40 mouse cellular contexts compared by ENCODE assay signal in the genomic region with DNA sequence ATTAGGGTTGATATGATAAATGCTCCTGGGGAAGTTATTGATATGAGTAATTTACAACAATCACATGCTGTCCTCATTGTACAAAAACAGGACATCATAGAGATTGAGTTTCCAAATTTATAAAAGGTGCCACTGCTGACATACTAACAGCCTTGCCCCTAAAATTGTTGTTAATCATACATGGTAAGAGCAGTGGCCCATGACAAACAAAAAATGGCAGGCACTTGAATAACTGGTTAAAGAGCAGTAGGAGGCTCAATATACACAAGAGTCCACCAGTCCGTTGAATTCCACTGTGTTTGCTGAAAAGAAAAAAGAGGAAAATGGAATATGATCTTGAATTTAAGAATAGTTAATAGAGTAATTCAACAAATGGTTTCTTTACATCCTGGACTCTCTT. TPM values are rescaled to one million over a fixed set of nuclear protein-coding genes. Genes with fewer than 3 reads are reported as not detected.
"Had no signal": no experiment of that assay in that cellular context is flagged by ENCODE, and none has a peak within 500 bp of the region (broad histone marks: within the 10 kb centered on the region; RNA-seq: fewer than 3 reads in every experiment).

No protein-coding gene starts in this region.

- H3K4me3 ChIP-seq: limb, embryonic 10.5 days; limb, embryonic 12.5 days; limb, embryonic 13.5 days; limb, embryonic 15.5 days; liver, embryonic 12.5 days; liver, embryonic 13.5 days; liver, embryonic 15.5 days; lung, embryonic 15.5 days; megakaryocyte, embryonic 14.5 days; midbrain, embryonic 10.5 days; midbrain, embryonic 12.5 days; midbrain, embryonic 13.5 days; midbrain, embryonic 15.5 days; myocyte; neural tube, embryonic 12.5 days; neural tube, embryonic 13.5 days had no signal

- H3K36me3 ChIP-seq: limb, embryonic 10.5 days; limb, embryonic 12.5 days; limb, embryonic 13.5 days; limb, embryonic 15.5 days; liver, embryonic 12.5 days; liver, embryonic 13.5 days; liver, embryonic 15.5 days; lung, embryonic 15.5 days; midbrain, embryonic 10.5 days; midbrain, embryonic 12.5 days; midbrain, embryonic 13.5 days; midbrain, embryonic 15.5 days; neural tube, embryonic 12.5 days; neural tube, embryonic 13.5 days had no signal

- H3K27me3 ChIP-seq: limb, embryonic 12.5 days; limb, embryonic 13.5 days; limb, embryonic 15.5 days; liver, embryonic 12.5 days; liver, embryonic 13.5 days; liver, embryonic 15.5 days; lung, embryonic 15.5 days; megakaryocyte, embryonic 14.5 days; midbrain, embryonic 12.5 days; midbrain, embryonic 13.5 days; midbrain, embryonic 15.5 days; neural tube, embryonic 12.5 days; neural tube, embryonic 13.5 days had no signal

- H3K9me3 ChIP-seq: limb, embryonic 10.5 days; limb, embryonic 12.5 days; limb, embryonic 13.5 days; limb, embryonic 15.5 days; liver, embryonic 12.5 days; liver, embryonic 13.5 days; liver, embryonic 15.5 days; lung, embryonic 15.5 days; megakaryocyte, embryonic 14.5 days; midbrain, embryonic 10.5 days; midbrain, embryonic 12.5 days; midbrain, embryonic 13.5 days; midbrain, embryonic 15.5 days; neural tube, embryonic 12.5 days; neural tube, embryonic 13.5 days had no signal

- ATAC-seq: liver, embryonic 12.5 days; liver, postnatal 0 days; lung, postnatal 0 days; midbrain, embryonic 13.5 days; midbrain, embryonic 15.5 days; midbrain, embryonic 16.5 days had no signal

- H3K4me1 ChIP-seq: limb, embryonic 10.5 days; limb, embryonic 12.5 days; limb, embryonic 13.5 days; limb, embryonic 15.5 days; liver, embryonic 12.5 days; liver, embryonic 13.5 days; liver, embryonic 15.5 days; lung, embryonic 15.5 days; megakaryocyte, embryonic 14.5 days; midbrain, embryonic 10.5 days; midbrain, embryonic 12.5 days; midbrain, embryonic 13.5 days; midbrain, embryonic 15.5 days; neural tube, embryonic 12.5 days; neural tube, embryonic 13.5 days had no signal

- H3K9ac ChIP-seq: limb, embryonic 12.5 days; limb, embryonic 13.5 days; limb, embryonic 15.5 days; liver, embryonic 12.5 days; liver, embryonic 13.5 days; liver, embryonic 14.5 days; liver, embryonic 15.5 days; liver, postnatal 0 days; lung, embryonic 14.5 days; lung, embryonic 15.5 days; midbrain, embryonic 12.5 days; midbrain, embryonic 13.5 days; midbrain, embryonic 15.5 days; neural tube, embryonic 12.5 days; neural tube, embryonic 13.5 days had no signal

- DNase-seq: left cerebral cortex, postnatal 4 days; liver; liver, embryonic 13.5 days; liver, postnatal 0 days; lung, adult 18-20 months; lung, adult 2 months; lung, embryonic 14.5 days; lung, postnatal 10 days; lung, postnatal 14 days; lung, postnatal 36 days; lung, postnatal 4 days; midbrain, embryonic 14.5 days had no signal

- H3K4me2 ChIP-seq: limb, embryonic 12.5 days; limb, embryonic 13.5 days; limb, embryonic 15.5 days; liver, embryonic 11.5 days; liver, embryonic 12.5 days; liver, embryonic 13.5 days; liver, embryonic 15.5 days; lung, embryonic 14.5 days; lung, embryonic 15.5 days; midbrain, embryonic 11.5 days; midbrain, embryonic 12.5 days; midbrain, embryonic 13.5 days; midbrain, embryonic 15.5 days; neural tube, embryonic 12.5 days; neural tube, embryonic 13.5 days had no signal

- H3K27ac ChIP-seq: limb, embryonic 10.5 days; limb, embryonic 12.5 days; limb, embryonic 13.5 days; limb, embryonic 15.5 days; liver, embryonic 12.5 days; liver, embryonic 13.5 days; liver, embryonic 14.5 days; liver, embryonic 15.5 days; lung, embryonic 15.5 days; macrophage; midbrain, embryonic 10.5 days; midbrain, embryonic 12.5 days; midbrain, embryonic 13.5 days; midbrain, embryonic 15.5 days; neural tube, embryonic 12.5 days; neural tube, embryonic 13.5 days had no signal

RNA-seq across cellular contexts. Expression of gene Vmn1r17, which starts 4.0 kb away (rescaled TPM):
- polyA plus RNA-seq: limb, embryonic 10.5 days; limb, embryonic 11.5 days; limb, embryonic 12.5 days; limb, embryonic 13.5 days; limb, embryonic 14.5 days; limb, embryonic 15.5 days; liver, adult 2 months; liver, embryonic 11.5 days; liver, embryonic 12.5 days; liver, embryonic 13.5 days; liver, embryonic 14.5 days; liver, embryonic 15.5 days; liver, embryonic 16.5 days; liver, postnatal 0 days; lung, adult 2 months; lung, embryonic 14.5 days; lung, embryonic 15.5 days; lung, embryonic 16.5 days; lung, postnatal 0 days; macrophage; midbrain, embryonic 10.5 days; midbrain, embryonic 11.5 days; midbrain, embryonic 12.5 days; midbrain, embryonic 13.5 days; midbrain, embryonic 14.5 days; midbrain, embryonic 15.5 days; midbrain, embryonic 16.5 days; midbrain, postnatal 0 days; myocyte; neural tube, embryonic 11.5 days; neural tube, embryonic 12.5 days; neural tube, embryonic 13.5 days had no signal

RNA-seq across cellular contexts. Expression of gene Vmn1r18, which starts 28.1 kb away (rescaled TPM):
- polyA plus RNA-seq: limb, embryonic 10.5 days; limb, embryonic 11.5 days; limb, embryonic 12.5 days; limb, embryonic 13.5 days; limb, embryonic 14.5 days; limb, embryonic 15.5 days; liver, adult 2 months; liver, embryonic 11.5 days; liver, embryonic 12.5 days; liver, embryonic 13.5 days; liver, embryonic 14.5 days; liver, embryonic 15.5 days; liver, embryonic 16.5 days; liver, postnatal 0 days; lung, adult 2 months; lung, embryonic 14.5 days; lung, embryonic 15.5 days; lung, embryonic 16.5 days; lung, postnatal 0 days; macrophage; midbrain, embryonic 10.5 days; midbrain, embryonic 11.5 days; midbrain, embryonic 12.5 days; midbrain, embryonic 13.5 days; midbrain, embryonic 14.5 days; midbrain, embryonic 15.5 days; midbrain, embryonic 16.5 days; midbrain, postnatal 0 days; myocyte; neural tube, embryonic 11.5 days; neural tube, embryonic 12.5 days; neural tube, embryonic 13.5 days had no signal

RNA-seq across cellular contexts. Expression of gene Vmn1r19, which starts 36.1 kb away (rescaled TPM):
- polyA plus RNA-seq: limb, embryonic 10.5 days; limb, embryonic 11.5 days; limb, embryonic 12.5 days; limb, embryonic 13.5 days; limb, embryonic 14.5 days; limb, embryonic 15.5 days; liver, adult 2 months; liver, embryonic 11.5 days; liver, embryonic 12.5 days; liver, embryonic 13.5 days; liver, embryonic 14.5 days; liver, embryonic 15.5 days; liver, embryonic 16.5 days; liver, postnatal 0 days; lung, adult 2 months; lung, embryonic 14.5 days; lung, embryonic 15.5 days; lung, embryonic 16.5 days; lung, postnatal 0 days; macrophage; midbrain, embryonic 10.5 days; midbrain, embryonic 11.5 days; midbrain, embryonic 12.5 days; midbrain, embryonic 13.5 days; midbrain, embryonic 14.5 days; midbrain, embryonic 15.5 days; midbrain, embryonic 16.5 days; midbrain, postnatal 0 days; myocyte; neural tube, embryonic 11.5 days; neural tube, embryonic 12.5 days; neural tube, embryonic 13.5 days had no signal

RNA-seq across cellular contexts. Expression of gene Vmn1r16, which starts 38.2 kb away (rescaled TPM):
- polyA plus RNA-seq: limb, embryonic 10.5 days; limb, embryonic 11.5 days; limb, embryonic 12.5 days; limb, embryonic 13.5 days; limb, embryonic 14.5 days; limb, embryonic 15.5 days; liver, adult 2 months; liver, embryonic 11.5 days; liver, embryonic 12.5 days; liver, embryonic 13.5 days; liver, embryonic 14.5 days; liver, embryonic 15.5 days; liver, embryonic 16.5 days; liver, postnatal 0 days; lung, adult 2 months; lung, embryonic 14.5 days; lung, embryonic 15.5 days; lung, embryonic 16.5 days; lung, postnatal 0 days; macrophage; midbrain, embryonic 10.5 days; midbrain, embryonic 11.5 days; midbrain, embryonic 12.5 days; midbrain, embryonic 13.5 days; midbrain, embryonic 14.5 days; midbrain, embryonic 15.5 days; midbrain, embryonic 16.5 days; midbrain, postnatal 0 days; myocyte; neural tube, embryonic 11.5 days; neural tube, embryonic 12.5 days; neural tube, embryonic 13.5 days had no signal
